Mouse (Mus musculus): ENCODE data around the gene Gm26602. TPM values are rescaled to one million over a fixed set of nuclear protein-coding genes. Genes with fewer than 3 reads are reported as not detected.

The Gm26602 gene
- total RNA-seq, 2 experiments from 2014 or later: not detected

- intact Hi-C loops (cut with DNase I): no loop called here
- DNase-seq (ENCODE audit: low spot score in 2 of 2): no peak
These were observed 17.5 kb downstream of the Gm26602 start for GRCm38 (mm10) chr10:79928030-79928694.

GRCm38 (mm10) chr10:79928907-79929701 lies 18.4 kb downstream of the Gm26602 start:
- no peak for DNase-seq (ENCODE audit: low spot score in 2 of 2)
- intact Hi-C loops (cut with DNase I): no loop called here

GRCm38 (mm10) chr10:79929967-79930825 lies 19.5 kb downstream of the Gm26602 start:
- no peak for DNase-seq (ENCODE audit: low spot score in 2 of 2)
- intact Hi-C loops (cut with DNase I): no loop called here

GRCm38 (mm10) chr10:79930826-79931186 lies 20.1 kb downstream of the Gm26602 start:
- DNase-seq (ENCODE audit: low spot score in 2 of 2): no peak
- intact Hi-C loops (cut with DNase I): no loop called here

- intact Hi-C loops (cut with DNase I): no loop called here
- no peak for DNase-seq (ENCODE audit: low spot score in 2 of 2)
These were observed 21.1 kb downstream of the Gm26602 start for GRCm38 (mm10) chr10:79931797-79932196.

GRCm38 (mm10) chr10:79932736-79933135 lies 22.1 kb downstream of the Gm26602 start:
- intact Hi-C loops (cut with DNase I): no loop called here
- no peak for DNase-seq (ENCODE audit: low spot score in 2 of 2)

- intact Hi-C loops (cut with DNase I): no loop called here
- no peak for DNase-seq (ENCODE audit: low spot score in 2 of 2)
These were observed 22.6 kb downstream of the Gm26602 start for GRCm38 (mm10) chr10:79933145-79933679.

- intact Hi-C loops (cut with DNase I): no loop called here
- DNase-seq (ENCODE audit: low spot score in 2 of 2): no peak
These were observed 23.2 kb downstream of the Gm26602 start for GRCm38 (mm10) chr10:79933861-79934260.

GRCm38 (mm10) chr10:79934272-79934721 lies 23.6 kb downstream of the Gm26602 start:
- DNase-seq (ENCODE audit: low spot score in 2 of 2): peak; percentile 58 to 70
- intact Hi-C loops (cut with DNase I): no loop called here

- DNase-seq (ENCODE audit: low spot score in 2 of 2): no peak
- intact Hi-C loops (cut with DNase I): no loop called here
These were observed 24.3 kb downstream of the Gm26602 start for GRCm38 (mm10) chr10:79934794-79935569.

GRCm38 (mm10) chr10:79936284-79936910 lies 25.7 kb downstream of the Gm26602 start:
- no peak for DNase-seq (ENCODE audit: low spot score in 2 of 2)
- intact Hi-C loops (cut with DNase I): no loop called here

- intact Hi-C loops (cut with DNase I): no loop called here
- DNase-seq (ENCODE audit: low spot score in 2 of 2): no peak
These were observed 26.3 kb downstream of the Gm26602 start for GRCm38 (mm10) chr10:79936911-79937441.

GRCm38 (mm10) chr10:79937775-79938526 lies 27.3 kb downstream of the Gm26602 start:
- DNase-seq (ENCODE audit: low spot score in 2 of 2): no peak
- intact Hi-C loops (cut with DNase I): no loop called here

- DNase-seq (ENCODE audit: low spot score in 2 of 2): peak in 1 of 2 experiments; percentile 31
- intact Hi-C loops (cut with DNase I): no loop called here
These were observed 30.1 kb downstream of the Gm26602 start for GRCm38 (mm10) chr10:79940749-79941148.

GRCm38 (mm10) chr10:79942988-79943387 lies 32.3 kb downstream of the Gm26602 start:
- no peak for DNase-seq (ENCODE audit: low spot score in 2 of 2)
- intact Hi-C loops (cut with DNase I): no loop called here

GRCm38 (mm10) chr10:79943471-79943901 lies 32.8 kb downstream of the Gm26602 start:
- DNase-seq (ENCODE audit: low spot score in 2 of 2): no peak
- intact Hi-C loops (cut with DNase I): no loop called here

- no peak for DNase-seq (ENCODE audit: low spot score in 2 of 2)
- intact Hi-C loops (cut with DNase I): no loop called here
These were observed 35.0 kb downstream of the Gm26602 start for GRCm38 (mm10) chr10:79945507-79946234.

Measured in left cerebral cortex, postnatal 25 days (tissue).